Mouse (Mus musculus) heart, embryonic 13.5 days (tissue): ENCODE data around the gene Gm21976. TPM values are rescaled to one million over a fixed set of nuclear protein-coding genes. Genes with fewer than 3 reads are reported as not detected.

Source experiments
- ATAC-seq: fragments of 200-750 bp; cut with Nextera tagmentation; 2 replicates; pipeline ENCODE4 v1.8.0; 2017; ENCODE audit warnings: moderate TSS enrichment; ENCODE audit not compliant: insufficient number of reproducible peaks, low FRiP score, low TSS enrichment; ENCODE audit errors: extremely low read depth
- H3K27ac ChIP-seq: fragments of 300-500 bp; sonication (generic); replicated peaks from 2 replicates; pipeline ENCODE4 v1.5.1; 2015; ENCODE audit warnings: moderate library complexity, mild to moderate bottlenecking, inconsistent platforms
- H3K27me3 ChIP-seq: fragments of 300-500 bp; sonication (generic); replicated peaks from 2 replicates; pipeline ENCODE4 v1.6.1; 2015; ENCODE audit warnings: mild to moderate bottlenecking, inconsistent platforms
- H3K36me3 ChIP-seq: fragments of 300-500 bp; sonication (generic); 2 replicates; pipeline ENCODE4 v1.6.1; 2015; ENCODE audit warnings: mild to moderate bottlenecking, inconsistent platforms
- H3K4me1 ChIP-seq: fragments of 300-500 bp; sonication (generic); 2 replicates; pipeline ENCODE4 v1.6.1; 2015; ENCODE audit warnings: inconsistent platforms
- H3K4me2 ChIP-seq: fragments of 300-500 bp; sonication (generic); 2 replicates; pipeline ENCODE4 v1.6.1; 2015; ENCODE audit warnings: inconsistent platforms, mild to moderate bottlenecking, moderate library complexity
- H3K4me3 ChIP-seq: fragments of 300-500 bp; sonication (generic); 2 replicates; pipeline ENCODE4 v1.5.1; 2015; ENCODE audit warnings: moderate library complexity, mild to moderate bottlenecking, inconsistent platforms
- H3K9ac ChIP-seq: fragments of 300-500 bp; sonication (generic); 2 replicates; pipeline ENCODE4 v1.6.1; 2015; ENCODE audit warnings: inconsistent platforms, mild to moderate bottlenecking, moderate library complexity
- H3K9me3 ChIP-seq: fragments of 300-500 bp; sonication (generic); 2 replicates; pipeline ENCODE4 v1.6.1; 2016; ENCODE audit warnings: inconsistent platforms
- WGBS: fragments of 180-500 bp; shearing (Covaris S2); methylation state at CpG from one replicate; pipeline ENCODE4 v1.1.7; 2015; ENCODE audit warnings: mixed read lengths; 5-methylcytosine and 5-hydroxymethylcytosine counted together
- polyA plus RNA-seq: library from polyadenylated mRNA; unstranded; fragments of >200 nt; fragmentation: Nextera tagmentation; extraction: Ambion mirVana; gene quantifications from 2 replicates; pipeline ENCODE4 v1.2.1, GENCODE M21; 2015

Gene Gm21976
- polyA plus RNA-seq, 1 experiment from 2014 or later, result not detected

DNA sequence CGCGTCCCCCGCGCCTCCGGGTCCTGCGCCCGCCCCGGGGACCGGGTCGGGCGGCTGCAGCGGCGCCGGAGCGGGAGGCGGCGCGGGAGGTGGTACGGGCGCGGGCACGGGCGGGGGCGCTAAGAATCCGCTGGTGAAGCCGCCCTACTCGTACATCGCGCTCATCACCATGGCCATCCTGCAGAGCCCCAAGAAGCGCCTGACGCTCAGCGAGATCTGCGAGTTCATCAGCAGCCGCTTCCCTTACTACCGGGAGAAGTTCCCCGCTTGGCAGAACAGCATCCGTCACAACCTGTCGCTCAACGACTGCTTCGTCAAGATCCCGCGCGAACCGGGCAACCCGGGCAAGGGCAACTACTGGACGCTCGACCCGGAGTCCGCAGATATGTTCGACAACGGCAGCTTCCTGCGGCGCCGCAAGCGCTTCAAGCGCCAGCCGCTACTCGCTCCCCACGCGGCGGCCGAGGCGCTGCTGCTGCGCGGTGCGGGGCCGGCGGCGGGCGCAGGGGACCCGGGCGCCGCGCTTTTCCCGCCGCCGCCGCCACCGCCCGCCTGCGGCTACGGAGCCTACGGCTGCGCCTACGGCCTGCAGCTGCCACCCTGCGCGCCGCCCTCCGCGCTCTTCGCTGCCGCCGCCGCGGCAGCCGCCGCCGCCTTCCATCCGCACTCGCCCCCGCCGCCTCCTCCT lies 75.3 kb downstream of the Gm21976 start:
- no peaks in the 10 kb centered on the region for H3K9me3 ChIP-seq
- H3K4me1 ChIP-seq, result peaks cover 24% of the 10 kb centered on the region
- H3K9ac ChIP-seq, result peak overlapping the region; percentile 67
- WGBS, result under 1% methylated on average over 65 of the region's 102 CpGs
- H3K36me3 ChIP-seq, result no peaks in the 10 kb centered on the region
- ATAC-seq, result no peak
- no peak overlapping the region for H3K27ac ChIP-seq
- peak overlapping the region; percentile 88 for H3K4me2 ChIP-seq
- H3K4me3 ChIP-seq, result peak overlapping the region; percentile 59
- H3K27me3 ChIP-seq, result peaks cover 94% of the 10 kb centered on the region

DNA sequence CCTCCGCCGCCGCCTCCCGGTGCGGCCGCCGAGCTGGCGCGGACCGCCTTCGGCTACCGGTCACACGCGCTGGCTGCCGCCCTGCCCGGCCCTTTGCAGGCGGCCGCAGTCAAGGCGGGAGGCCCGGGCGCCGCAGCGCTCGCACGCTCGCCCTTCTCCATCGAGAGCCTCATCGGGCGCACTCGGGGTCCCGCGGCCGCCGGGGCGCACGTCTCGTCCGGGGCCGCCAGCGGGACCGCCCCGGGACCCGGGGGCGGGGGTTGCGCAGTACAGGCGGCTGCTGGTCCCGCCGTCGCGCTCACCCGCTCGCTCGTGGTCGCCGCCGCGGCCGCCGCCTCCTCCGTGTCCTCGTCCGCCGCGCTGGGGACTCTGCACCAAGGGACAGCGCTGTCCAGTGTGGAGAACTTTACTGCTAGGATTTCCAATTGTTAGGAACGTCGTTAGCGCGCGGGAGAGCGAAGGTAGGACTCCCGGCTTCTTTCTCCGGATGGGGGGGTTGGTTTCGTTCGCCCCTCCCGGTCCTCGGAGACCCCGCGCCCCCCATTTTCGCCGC lies 75.9 kb downstream of the Gm21976 start:
- H3K27ac ChIP-seq, result no peak overlapping the region
- peak; percentile 22; the same call in 1 of the 2 replicates for ATAC-seq

DNA sequence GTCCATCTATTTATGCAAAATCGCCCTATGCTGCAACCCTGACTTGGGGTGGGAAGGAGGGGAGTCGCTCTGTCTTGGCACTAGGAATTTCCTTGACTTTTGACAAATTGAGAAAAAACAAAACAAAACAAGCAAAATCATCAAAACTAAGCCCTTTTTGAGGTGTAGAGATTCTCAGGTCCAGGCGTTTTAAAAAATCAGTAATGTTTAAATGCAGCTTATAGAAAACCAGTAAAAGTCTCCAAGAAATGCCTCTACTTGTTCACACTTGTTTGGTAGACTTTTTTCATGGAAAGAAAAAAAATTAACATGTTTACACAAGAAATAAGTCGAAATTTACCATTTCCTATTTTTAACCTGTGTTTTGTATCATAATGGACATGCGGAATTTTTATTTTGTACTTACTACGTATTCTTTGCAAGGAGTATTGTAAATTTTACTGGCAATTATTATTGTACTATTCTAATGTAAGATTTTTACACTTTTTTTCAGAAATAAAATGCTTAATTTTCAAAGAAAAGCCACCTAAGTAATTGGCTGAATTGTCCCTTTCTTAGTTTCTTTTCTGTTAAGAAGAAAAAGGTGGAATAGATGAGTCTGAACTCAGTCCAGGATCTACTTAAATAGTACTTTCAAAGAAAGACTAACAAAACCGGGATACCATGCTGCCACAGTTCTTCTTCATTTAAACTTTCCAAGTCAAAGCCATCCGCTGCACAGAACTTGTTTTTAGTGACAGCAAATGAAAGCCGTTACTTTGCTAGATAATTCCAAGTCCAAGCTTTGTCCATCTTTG lies 76.7 kb downstream of the Gm21976 start:
- ATAC-seq, result no peak
- Histone ChIP-seq H3K4me2 (peak overlapping the region; percentile 88), H3K36me3 (no peaks in the 10 kb centered on the region), H3K4me3 (peak overlapping the region; percentile 59), H3K9ac (no peak overlapping the region), H3K9me3 (no peaks in the 10 kb centered on the region), H3K27ac (no peak overlapping the region), H3K27me3 (peaks cover 94% of the 10 kb centered on the region), H3K4me1 (peaks cover 24% of the 10 kb centered on the region)
- 6% methylated on average over 9 of the region's 9 CpGs for WGBS

More for the DNA sequence above, 75.9 kb downstream of the Gm21976 start:
- WGBS, result under 1% methylated on average over 76 of the region's 81 CpGs
- peaks cover 24% of the 10 kb centered on the region for H3K4me1 ChIP-seq
- H3K27me3 ChIP-seq, result peaks cover 94% of the 10 kb centered on the region
- H3K9ac ChIP-seq, result peak overlapping the region; percentile 67
- no peaks in the 10 kb centered on the region for H3K36me3 ChIP-seq
- no peaks in the 10 kb centered on the region for H3K9me3 ChIP-seq
- H3K4me2 ChIP-seq, result peak overlapping the region; percentile 88
- peak overlapping the region; percentile 59 for H3K4me3 ChIP-seq

Other genes starting within 250 kb of the Gm21976 start
- gene Arhgef28, start 73.4 kb upstream of the Gm21976 start, polyA plus RNA-seq, result 9.3 and 11.8 TPM in 2 replicates
- 13.5 and 15.0 TPM in 2 replicates for gene Utp15, start 16.8 kb upstream of the Gm21976 start, polyA plus RNA-seq
- 14.1 and 14.8 TPM in 2 replicates for gene Ankra2, start 16.8 kb upstream of the Gm21976 start, polyA plus RNA-seq
- gene Btf3, start 37.1 kb downstream of the Gm21976 start, polyA plus RNA-seq, result 385 and 447 TPM in 2 replicates
- 0.04 TPM in 2 replicates for gene Foxd1, start 74.4 kb downstream of the Gm21976 start, polyA plus RNA-seq
- 0.36 and 0.97 TPM in 2 replicates for gene Gm10320, start 212.1 kb downstream of the Gm21976 start, polyA plus RNA-seq